Mouse (Mus musculus) olfactory bulb, adult 2 months (tissue): ENCODE measurements around the gene Tenm4. TPM values are rescaled to one million over a fixed set of nuclear protein-coding genes. Genes with fewer than 3 reads are reported as not detected.

ENCODE experiments used
- H3K27ac ChIP-seq: fragments of 200-500 bp; 2 replicates; pipeline ENCODE4 v1.5.1; 2012; ENCODE audit warnings: low read depth, low read length; ENCODE audit not compliant: insufficient read depth
- H3K4me1 ChIP-seq: fragments of 200-500 bp; 2 replicates; pipeline ENCODE4 v1.6.1; 2012; ENCODE audit warnings: low read length; ENCODE audit not compliant: control insufficient read depth, insufficient read depth
- H3K4me3 ChIP-seq: fragments of 200-500 bp; 2 replicates; pipeline ENCODE4 v1.5.1; 2012; ENCODE audit warnings: mild to moderate bottlenecking, low read depth, low read length, moderate library complexity; ENCODE audit not compliant: insufficient read depth
- CTCF ChIP-seq: fragments of 200-500 bp; IDR thresholded peaks from 2 replicates; pipeline ENCODE4 v1.5.1; 2012; ENCODE audit warnings: low read depth, mild to moderate bottlenecking, low read length, moderate library complexity; ENCODE audit not compliant: insufficient read depth
- POLR2A ChIP-seq: fragments of 200-500 bp; IDR thresholded peaks from 2 replicates; pipeline ENCODE4 v1.6.1; 2012; ENCODE audit warnings: mild to moderate bottlenecking, low read depth, low read length, moderate library complexity; ENCODE audit not compliant: insufficient read depth
- WGBS: fragments of 180-500 bp; shearing (Covaris S2); methylation state at CpG from one replicate; pipeline ENCODE4 v1.1.7; 2018; 5-methylcytosine and 5-hydroxymethylcytosine counted together
- polyA plus RNA-seq: library from polyadenylated mRNA; stranded (reverse); fragments of >200 nt; gene quantifications from 2 replicates; pipeline ENCODE4 v1.2.4, GENCODE M21; 2012; ENCODE audit warnings: low replicate concordance; ENCODE audit not compliant: missing spikeins, insufficient read depth, insufficient read length

The Tenm4 gene
- polyA plus RNA-seq, 1 experiment = not detected

DNA sequence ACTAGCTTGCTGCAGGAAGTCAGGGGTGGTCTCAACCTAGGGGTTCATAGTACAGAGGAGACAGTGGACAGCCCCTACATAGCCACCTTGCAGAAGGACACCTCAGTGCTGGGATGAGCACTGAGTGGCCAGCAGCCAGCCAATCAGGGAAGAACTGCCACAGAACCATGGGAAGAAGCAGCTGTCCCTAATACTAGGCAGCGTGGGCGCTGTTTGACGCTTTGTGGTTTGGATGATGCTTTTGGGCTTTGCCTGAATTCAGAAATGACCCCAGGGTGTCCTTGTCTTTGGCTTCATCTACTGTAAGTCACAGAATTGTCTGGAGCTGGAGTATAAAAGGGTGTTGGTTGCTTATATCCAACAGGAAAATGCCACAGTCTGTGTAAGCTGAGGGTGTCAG is 397.0 kb downstream of the Tenm4 start:
- Histone ChIP-seq H3K27ac (no peak overlapping the region), H3K4me3 (no peak overlapping the region), H3K4me1 (peaks cover 13% of the 10 kb centered on the region)
- WGBS = 94% methylated on average over 3 of the region's 3 CpGs
- TF ChIP-seq CTCF (no peak), POLR2A (no peak)

DNA sequence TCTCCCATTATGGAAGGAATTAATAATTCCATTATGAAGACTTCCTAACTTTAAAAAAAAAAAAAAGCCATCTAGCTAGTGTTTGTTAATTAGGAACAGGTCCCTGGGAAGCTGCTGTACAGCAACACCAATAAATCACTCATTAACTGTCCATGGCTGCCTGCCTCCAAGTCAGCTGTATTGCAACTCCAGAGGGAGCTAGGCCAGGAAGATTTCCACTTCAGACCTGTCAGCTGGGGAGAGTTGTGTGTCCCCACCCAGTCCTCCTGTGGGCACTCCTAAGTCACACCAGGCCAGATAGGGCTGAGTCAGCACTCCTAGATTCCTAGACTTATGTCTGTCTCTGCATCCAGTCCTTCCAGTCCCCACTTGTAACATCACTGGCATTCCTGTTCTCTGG is 399.9 kb downstream of the Tenm4 start:
- peaks cover 19% of the 10 kb centered on the region for H3K4me1 ChIP-seq
- no peak overlapping the region for H3K27ac ChIP-seq
- TF ChIP-seq POLR2A (no peak), CTCF (no peak)
- no peak overlapping the region for H3K4me3 ChIP-seq

DNA sequence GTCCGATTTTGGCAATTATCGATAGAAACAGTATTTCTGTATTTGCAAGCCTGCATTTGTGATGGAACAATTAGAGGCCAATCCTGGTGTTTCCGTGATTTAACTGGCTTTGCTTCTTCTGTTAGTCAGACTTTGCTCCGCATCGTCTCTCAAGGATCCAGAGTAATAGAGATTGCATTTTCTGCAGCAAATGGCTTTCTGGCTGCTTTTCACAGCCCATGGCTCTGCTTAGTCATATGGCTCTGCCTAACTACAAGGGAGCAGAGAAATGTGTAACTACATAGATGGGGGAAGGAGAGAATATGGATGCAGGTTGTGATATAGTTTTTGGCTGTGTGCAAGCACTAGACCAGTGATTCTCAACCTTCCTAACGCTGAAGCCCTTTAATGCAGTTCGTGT is 401.9 kb downstream of the Tenm4 start:
- TF ChIP-seq POLR2A = no peak
- no peak for TF ChIP-seq CTCF
- Histone ChIP-seq H3K4me3 (no peak overlapping the region), H3K27ac (no peak overlapping the region), H3K4me1 (peaks cover 23% of the 10 kb centered on the region)
- 80% methylated on average over 7 of the region's 7 CpGs for WGBS

DNA sequence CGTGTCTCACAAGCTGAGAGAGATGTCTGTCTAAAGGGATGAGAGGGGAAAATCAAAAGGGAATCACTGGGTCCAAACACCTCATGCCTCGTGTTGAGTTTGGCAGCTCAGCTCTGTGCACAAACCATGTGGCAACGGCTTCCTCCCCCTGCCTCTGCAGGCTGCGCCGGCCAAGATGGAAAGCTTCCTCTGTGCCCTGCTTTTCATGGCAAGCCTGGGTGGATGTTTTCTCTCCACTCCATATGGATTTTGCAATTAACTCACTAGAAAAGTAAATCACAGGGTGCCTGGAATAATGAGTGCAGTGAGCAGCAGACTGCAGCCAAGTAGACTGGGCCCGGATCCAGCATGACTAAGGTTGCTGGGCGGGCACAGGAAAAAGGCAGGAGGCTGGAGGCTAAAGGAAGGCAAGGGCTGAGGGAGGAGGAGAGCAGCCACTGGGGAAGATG is 404.2 kb downstream of the Tenm4 start:
- TF ChIP-seq CTCF (no peak), POLR2A (no peak)
- WGBS = 10% methylated on average over 7 of the region's 7 CpGs
- Histone ChIP-seq H3K4me3 (no peak overlapping the region), H3K27ac (peak overlapping the region; percentile 12), H3K4me1 (peaks cover 23% of the 10 kb centered on the region)

DNA sequence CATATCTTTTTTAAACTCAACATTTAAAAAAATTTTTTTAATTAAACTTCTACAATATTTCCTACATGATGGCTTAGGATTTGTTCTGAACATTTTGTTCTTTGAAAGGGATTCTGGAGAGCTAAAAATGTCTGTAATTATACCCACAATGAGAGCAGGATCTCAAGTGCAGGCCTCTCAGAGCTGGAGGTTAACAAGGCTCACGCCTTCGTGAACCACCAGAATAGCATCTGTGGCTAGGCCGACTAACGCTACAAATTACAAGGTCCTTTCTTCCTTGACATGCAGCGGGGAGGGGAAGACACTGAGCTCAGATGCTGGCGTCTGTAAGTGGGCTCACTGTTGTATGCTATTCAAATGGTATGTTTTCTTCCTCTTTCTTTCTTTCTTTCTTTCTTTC is 411.7 kb downstream of the Tenm4 start:
- 16% methylated on average over 6 of the region's 6 CpGs for WGBS
- peaks cover 13% of the 10 kb centered on the region for H3K4me1 ChIP-seq
- H3K27ac ChIP-seq = peak overlapping the region; percentile 29; the same call in 1 of the 2 replicates
- H3K4me3 ChIP-seq = no peak overlapping the region
- TF ChIP-seq CTCF = no peak
- no peak for TF ChIP-seq POLR2A

DNA sequence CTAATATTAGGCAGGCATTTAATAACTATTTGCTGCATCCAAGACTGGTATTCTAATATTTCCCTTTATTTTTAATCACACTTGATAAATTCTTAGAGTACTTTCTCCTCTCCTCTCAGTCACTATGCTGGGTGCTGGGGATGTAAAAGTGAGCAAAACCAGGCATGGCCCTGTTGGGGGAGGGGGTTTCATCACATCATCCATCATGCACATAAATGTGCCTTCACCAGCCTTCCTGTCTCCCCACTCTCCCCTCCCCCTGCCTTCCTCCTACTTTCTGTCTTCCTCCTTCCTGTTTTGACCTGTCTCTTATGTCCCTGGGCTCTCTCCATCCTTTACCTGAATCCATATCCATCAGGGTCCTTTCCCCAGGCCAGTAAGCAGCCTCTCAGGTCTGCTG is 416.4 kb downstream of the Tenm4 start:
- TF ChIP-seq POLR2A (no peak), CTCF (no peak)
- H3K27ac ChIP-seq = no peak overlapping the region
- H3K4me3 ChIP-seq = no peak overlapping the region
- peaks cover 6% of the 10 kb centered on the region for H3K4me1 ChIP-seq

DNA sequence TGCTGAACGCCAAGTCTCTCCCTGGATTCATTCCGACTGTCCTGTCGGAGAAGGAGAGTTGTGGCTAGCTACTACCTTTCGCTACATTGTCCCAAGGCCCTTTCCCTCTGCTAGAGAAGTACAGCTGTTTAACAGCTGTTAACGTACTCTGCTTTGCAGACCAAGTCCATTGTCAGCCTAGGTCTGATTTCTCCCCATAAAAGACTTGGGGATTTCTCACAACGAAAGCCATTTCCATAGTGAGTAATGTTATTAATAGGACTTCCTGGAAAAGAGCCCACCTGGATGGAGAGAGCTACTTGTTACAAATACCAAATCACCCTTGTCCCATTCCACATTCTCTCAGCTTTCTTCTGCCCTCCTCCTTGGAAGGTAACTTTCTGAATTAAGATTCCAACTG is 417.5 kb downstream of the Tenm4 start:
- Histone ChIP-seq H3K4me3 (no peak overlapping the region), H3K4me1 (peaks cover 5% of the 10 kb centered on the region), H3K27ac (no peak overlapping the region)
- no peak for TF ChIP-seq POLR2A
- TF ChIP-seq CTCF = no peak
- WGBS = 90% methylated on average over 6 of the region's 6 CpGs

DNA sequence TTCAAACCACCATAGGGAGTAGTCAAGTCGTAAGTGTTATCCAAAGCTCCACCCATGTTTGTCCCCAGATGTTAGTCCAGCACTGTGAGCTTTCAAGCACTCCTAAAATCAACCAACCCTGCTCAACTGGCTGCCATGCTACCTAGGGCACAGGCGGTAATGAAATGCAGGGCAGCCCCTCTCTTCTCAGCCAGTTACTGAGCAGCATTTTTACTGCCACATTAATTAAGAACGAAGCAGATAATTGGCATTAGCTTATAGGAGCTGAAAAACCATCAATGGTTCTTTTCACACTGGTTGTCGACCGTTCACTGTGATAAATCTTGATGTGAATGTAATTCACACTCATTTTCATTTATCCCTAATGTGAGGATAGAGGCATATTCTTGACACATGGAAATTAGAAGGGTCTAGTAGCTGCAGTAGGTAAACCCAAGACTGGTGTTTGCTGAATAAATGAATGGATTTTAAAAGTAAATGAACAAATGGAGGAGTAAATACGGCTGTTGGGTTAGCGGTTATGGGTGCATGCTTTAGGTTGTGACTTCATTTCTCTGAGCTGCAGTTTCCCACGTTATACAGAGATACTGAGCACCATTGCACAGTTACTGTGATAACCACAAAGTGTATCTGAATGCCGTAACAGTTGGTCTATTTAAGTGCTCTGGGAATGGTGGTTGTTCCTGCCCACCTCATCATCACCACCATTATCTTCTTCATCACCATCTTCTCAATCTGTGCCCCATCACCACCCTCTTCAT is 424.7 kb downstream of the Tenm4 start:
- Histone ChIP-seq H3K27ac (no peak overlapping the region), H3K4me1 (peaks cover 2% of the 10 kb centered on the region; the same call in 1 of the 2 replicates), H3K4me3 (no peak overlapping the region)
- TF ChIP-seq CTCF (no peak), POLR2A (no peak)
- 73% methylated on average over 9 of the region's 9 CpGs for WGBS

DNA sequence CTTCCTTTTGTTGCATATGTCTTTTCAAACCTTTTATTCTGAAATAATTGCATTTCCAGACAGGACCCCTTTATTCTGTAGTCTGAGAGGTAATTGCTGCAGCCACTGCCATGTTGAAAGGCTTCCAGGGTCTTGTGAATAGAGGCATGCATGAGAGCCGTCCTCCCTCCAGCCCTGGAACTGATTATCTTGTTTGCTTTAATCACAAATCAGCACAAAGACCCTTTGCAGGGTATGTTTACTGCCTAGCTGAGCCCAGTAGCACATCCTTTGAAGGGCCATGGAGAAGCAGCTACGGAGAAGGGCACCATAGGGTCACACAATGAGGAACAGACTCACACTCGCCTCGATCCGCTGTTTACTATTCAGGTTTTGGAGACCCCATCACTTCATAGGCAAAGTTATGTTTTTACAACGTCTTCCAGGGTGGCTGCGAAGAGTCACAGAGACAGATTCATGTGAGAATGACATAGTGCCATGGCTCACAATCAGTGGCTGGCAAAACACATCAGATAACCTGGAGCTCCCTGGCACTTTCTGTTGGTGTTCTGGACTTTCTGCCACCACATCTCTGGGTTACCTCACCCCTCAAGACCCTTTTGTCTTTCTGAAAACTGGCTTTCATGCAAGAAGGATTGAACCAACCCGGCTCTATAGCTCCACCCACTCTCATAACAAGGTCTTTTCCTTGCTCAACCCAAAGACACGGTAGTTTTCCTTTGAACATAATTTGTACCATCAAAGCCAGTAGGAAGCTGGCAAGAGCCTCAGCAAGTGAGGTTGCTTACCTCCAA is 425.6 kb downstream of the Tenm4 start:
- no peak overlapping the region for H3K27ac ChIP-seq
- 50% methylated on average over 9 of the region's 9 CpGs for WGBS
- TF ChIP-seq CTCF (no peak), POLR2A (no peak)

More for the DNA sequence above, 425.6 kb downstream of the Tenm4 start:
- H3K4me1 ChIP-seq = peaks cover 2% of the 10 kb centered on the region; the same call in 1 of the 2 replicates
- no peak overlapping the region for H3K4me3 ChIP-seq
